Mouse (Mus musculus) intestine, embryonic 15.5 days (tissue): Measurements from ENCODE around the gene Acot1. TPM values are rescaled to one million over a fixed set of nuclear protein-coding genes. Genes with fewer than 3 reads are reported as not detected.
"Not testable (repeated sequence)": the region's sequence is repeated elsewhere in the genome, so short reads cannot be mapped to it uniquely, and the experiment has no call there.

Source experiments
- ATAC-seq: fragments of 200-750 bp; cut with Nextera tagmentation; 2 replicates; pipeline ENCODE4 v1.8.0; 2017; ENCODE audit warnings: moderate TSS enrichment, moderate library complexity
- H3K27ac ChIP-seq: fragments of 300-500 bp; sonication (generic); 2 replicates; pipeline ENCODE4 v1.5.1; 2015; ENCODE audit warnings: mild to moderate bottlenecking, inconsistent platforms
- H3K27me3 ChIP-seq: fragments of 300-500 bp; sonication (generic); replicated peaks from 2 replicates; pipeline ENCODE4 v1.6.1; 2015; ENCODE audit warnings: inconsistent platforms
- H3K36me3 ChIP-seq: fragments of 300-500 bp; sonication (generic); 2 replicates; pipeline ENCODE4 v1.6.1; 2015; ENCODE audit warnings: inconsistent platforms
- H3K4me1 ChIP-seq: fragments of 300-500 bp; sonication (generic); replicated peaks from 2 replicates; pipeline ENCODE4 v1.6.1; 2015; ENCODE audit warnings: inconsistent platforms
- H3K4me2 ChIP-seq: fragments of 300-500 bp; sonication (generic); replicated peaks from 2 replicates; pipeline ENCODE4 v1.6.1; 2015; ENCODE audit warnings: mild to moderate bottlenecking, inconsistent platforms
- H3K4me3 ChIP-seq: fragments of 300-500 bp; sonication (generic); replicated peaks from 2 replicates; pipeline ENCODE4 v1.5.1; 2015; ENCODE audit warnings: inconsistent platforms
- H3K9ac ChIP-seq: fragments of 300-500 bp; sonication (generic); 2 replicates; pipeline ENCODE4 v1.6.1; 2015; ENCODE audit warnings: inconsistent platforms
- H3K9me3 ChIP-seq: fragments of 300-500 bp; sonication (generic); 2 replicates; pipeline ENCODE4 v1.6.1; 2016; ENCODE audit warnings: inconsistent platforms
- WGBS: fragments of 180-500 bp; shearing (Covaris S2); methylation state at CpG from one replicate; pipeline ENCODE4 v1.1.7; 2015; 5-methylcytosine and 5-hydroxymethylcytosine counted together
- polyA plus RNA-seq: library from polyadenylated mRNA; unstranded; fragments of >200 nt; fragmentation: Nextera tagmentation; extraction: Ambion mirVana; gene quantifications from 2 replicates; pipeline ENCODE4 v1.2.1, GENCODE M21; 2015

Acot1 gene
- polyA plus RNA-seq, 1 experiment from 2014 or later: 142 TPM

DNA sequence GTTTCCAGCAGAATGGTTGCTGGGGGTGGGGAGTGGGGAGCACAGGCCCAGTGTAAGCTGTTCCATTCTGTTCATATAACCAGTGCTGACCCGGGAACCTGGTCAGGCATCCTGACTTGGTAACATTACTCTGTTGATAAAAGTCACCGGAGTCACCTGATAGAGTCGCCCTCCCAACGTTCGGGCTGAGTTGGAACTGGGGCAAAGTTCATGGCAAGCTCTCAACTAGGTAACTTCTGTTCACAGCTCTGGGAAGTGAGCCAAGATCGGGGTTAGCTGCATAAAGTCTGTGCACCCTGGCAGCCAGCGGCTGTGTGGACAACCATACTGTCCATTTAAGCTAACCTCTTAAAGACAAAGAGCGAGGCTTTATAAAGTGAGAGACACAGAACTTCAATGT lies 10.1 kb upstream of the Acot1 start:
- not testable (repeated sequence) for H3K9ac ChIP-seq

DNA sequence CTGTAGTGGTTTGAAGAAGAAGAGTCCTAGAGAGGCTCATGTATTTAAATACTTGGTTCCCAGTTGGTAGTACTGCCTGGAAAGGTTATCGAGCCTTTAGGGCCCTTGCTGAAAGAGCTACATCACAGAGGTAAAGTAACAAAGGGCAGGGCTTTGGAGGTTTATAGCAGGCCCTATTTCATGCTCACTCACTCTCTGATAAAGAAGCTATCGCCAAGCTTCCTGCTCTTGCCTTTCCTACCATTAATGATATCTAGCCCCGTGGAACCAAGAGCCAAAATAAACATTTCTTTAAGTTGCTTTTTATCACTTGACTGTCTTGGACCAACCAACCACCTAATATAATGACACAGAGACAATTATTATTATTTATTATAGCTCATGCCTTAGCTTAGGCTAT lies 8.9 kb upstream of the Acot1 start:
- H3K9ac ChIP-seq: no peak overlapping the region
- ATAC-seq: peak; percentile 65
- no peaks in the 10 kb centered on the region for H3K4me1 ChIP-seq
- 0 out of 2 replicates have a peak overlapping the region, but pooled peaks have one; percentile 52 for H3K27ac ChIP-seq
- no peaks in the 10 kb centered on the region for H3K36me3 ChIP-seq
- no peaks in the 10 kb centered on the region for H3K9me3 ChIP-seq
- no peak overlapping the region for H3K4me3 ChIP-seq
- H3K4me2 ChIP-seq: no peak overlapping the region
- no peaks in the 10 kb centered on the region for H3K27me3 ChIP-seq
- 50% methylated on average over 3 of the region's 3 CpGs for WGBS

More for the DNA sequence above, 10.1 kb upstream of the Acot1 start:
- H3K9me3 ChIP-seq, H3K4me1 ChIP-seq, H3K36me3 ChIP-seq, H3K4me2 ChIP-seq, H3K27me3 ChIP-seq, H3K4me3 ChIP-seq: not testable (repeated sequence)
- ATAC-seq: peak; percentile 86
- peak overlapping the region; percentile 52 for H3K27ac ChIP-seq
- WGBS: 54% methylated on average over 8 of the region's 8 CpGs

DNA sequence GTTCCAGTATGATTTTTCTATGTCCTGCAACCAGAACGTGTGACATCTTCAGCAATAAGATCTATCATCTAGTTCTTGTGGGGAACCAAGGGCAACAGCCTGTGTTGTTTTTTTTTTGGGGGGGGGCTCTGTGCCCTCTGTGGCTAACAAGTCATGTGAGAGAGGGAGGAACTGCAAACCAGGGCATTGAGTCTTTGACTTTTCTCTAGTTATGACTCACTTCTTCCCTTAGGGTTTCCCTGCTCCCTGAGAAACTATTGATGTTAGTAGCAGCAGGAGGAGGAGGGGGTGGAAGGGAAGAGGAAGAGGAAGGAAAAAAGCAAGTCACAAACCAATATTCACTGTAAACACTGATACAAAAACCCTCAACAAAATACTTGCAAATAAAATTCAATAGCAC lies 5.4 kb upstream of the Acot1 start:
- Histone ChIP-seq H3K36me3 (no peaks in the 10 kb centered on the region), H3K27me3 (no peaks in the 10 kb centered on the region), H3K4me1 (no peaks in the 10 kb centered on the region; the same call in 1 of the 2 replicates), H3K4me3 (no peak overlapping the region), H3K4me2 (no peak overlapping the region), H3K27ac (no peak overlapping the region), H3K9ac (no peak overlapping the region), H3K9me3 (no peaks in the 10 kb centered on the region)
- 94% methylated on average over 1 of the region's 1 CpGs for WGBS
- ATAC-seq: no peak

- Histone ChIP-seq H3K9ac (no peak overlapping the region), H3K4me3 (no peak overlapping the region), H3K9me3 (no peaks in the 10 kb centered on the region), H3K27ac (no peak overlapping the region), H3K27me3 (no peaks in the 10 kb centered on the region), H3K36me3 (no peaks in the 10 kb centered on the region), H3K4me2 (no peak overlapping the region), H3K4me1 (peaks cover 7% of the 10 kb centered on the region; the same call in 1 of the 2 replicates)
- WGBS: 91% methylated on average over 12 of the region's 12 CpGs
- ATAC-seq: no peak
Measured at GRCm38 (mm10) chr12:84008251-84008650, 1.0 kb upstream of the Acot1 start.

DNA sequence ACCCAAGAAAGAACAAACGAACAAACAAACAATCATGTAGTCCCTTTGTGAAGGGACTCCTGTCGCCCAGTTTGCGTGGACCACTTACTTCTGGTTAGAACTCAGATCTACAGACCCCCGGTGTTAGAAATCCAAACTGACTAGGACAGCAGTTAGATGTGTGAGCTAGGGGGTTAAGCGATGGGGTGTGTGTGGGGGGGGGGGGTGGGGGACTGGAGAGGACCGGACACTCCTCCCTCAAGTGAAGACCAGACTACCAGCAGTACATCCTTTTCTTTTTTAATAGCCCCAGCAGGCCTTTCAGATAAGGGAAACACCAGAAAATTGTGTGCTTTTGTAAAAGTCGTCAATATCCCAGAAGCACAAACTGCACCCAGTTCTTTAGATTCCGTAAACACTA lies 561 bp upstream of the Acot1 start:
- H3K9me3 ChIP-seq: no peaks in the 10 kb centered on the region
- ATAC-seq: peak; percentile 23; the same call in 1 of the 2 replicates

GRCm38 (mm10) chr12:84010201-84010600 lies 911 bp downstream of the Acot1 start:
- Histone ChIP-seq H3K36me3 (no peaks in the 10 kb centered on the region), H3K9me3 (no peaks in the 10 kb centered on the region), H3K9ac (peak overlapping the region; percentile 59), H3K27ac (0 out of 2 replicates have a peak overlapping the region, but pooled peaks have one; percentile 79), H3K4me2 (peak overlapping the region; percentile 62), H3K4me3 (peak overlapping the region; percentile 48), H3K27me3 (no peaks in the 10 kb centered on the region), H3K4me1 (peaks cover 7% of the 10 kb centered on the region; the same call in 1 of the 2 replicates)
- 61% methylated on average over 3 of the region's 3 CpGs for WGBS
- ATAC-seq: no peak

More for the DNA sequence above, 561 bp upstream of the Acot1 start:
- Histone ChIP-seq H3K4me2 (peak overlapping the region; percentile 62), H3K36me3 (no peaks in the 10 kb centered on the region), H3K4me3 (peak overlapping the region; percentile 48), H3K27me3 (no peaks in the 10 kb centered on the region), H3K4me1 (peaks cover 7% of the 10 kb centered on the region; the same call in 1 of the 2 replicates), H3K27ac (peak overlapping the region; percentile 79), H3K9ac (peak overlapping the region; percentile 28; the same call in 1 of the 2 replicates)
- WGBS: 57% methylated on average over 8 of the region's 8 CpGs

- no peak for ATAC-seq
- H3K4me3 ChIP-seq: peak overlapping the region; percentile 14
- H3K4me1 ChIP-seq: peaks cover 7% of the 10 kb centered on the region; the same call in 1 of the 2 replicates
- no peaks in the 10 kb centered on the region for H3K9me3 ChIP-seq
- H3K4me2 ChIP-seq: peak overlapping the region; percentile 62
- no peak overlapping the region for H3K9ac ChIP-seq
- no peaks in the 10 kb centered on the region for H3K36me3 ChIP-seq
- no peak overlapping the region for H3K27ac ChIP-seq
- WGBS: 53% methylated on average over 12 of the region's 12 CpGs
- no peaks in the 10 kb centered on the region for H3K27me3 ChIP-seq
Measured at GRCm38 (mm10) chr12:84011251-84012040, 2.2 kb downstream of the Acot1 start.

DNA sequence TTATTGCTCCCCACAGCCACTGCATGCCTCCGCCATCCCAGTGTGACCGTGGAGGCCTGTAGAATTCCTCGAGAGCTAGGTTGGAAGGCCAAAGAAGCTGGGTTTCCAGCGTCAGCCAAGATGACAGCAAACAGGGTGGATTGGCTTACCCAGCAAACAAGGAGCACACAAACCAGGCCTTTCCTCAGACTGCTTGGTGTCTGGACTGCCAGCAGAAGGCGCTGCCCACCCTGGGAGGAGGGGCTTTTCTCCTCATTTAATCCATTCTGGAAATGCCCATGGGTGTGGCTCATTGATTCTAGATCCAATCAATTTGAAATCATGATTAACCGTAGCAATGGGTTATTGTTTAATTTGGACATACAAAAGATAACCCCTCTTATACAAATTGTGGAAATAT lies 3.8 kb downstream of the Acot1 start:
- ATAC-seq: no peak
- H3K4me1 ChIP-seq: peaks cover 7% of the 10 kb centered on the region; the same call in 1 of the 2 replicates
- 73% methylated on average over 6 of the region's 6 CpGs for WGBS
- no peak overlapping the region for H3K4me2 ChIP-seq
- no peaks in the 10 kb centered on the region for H3K9me3 ChIP-seq
- no peak overlapping the region for H3K4me3 ChIP-seq
- H3K36me3 ChIP-seq: 0 out of 2 replicates have a peak, but pooled peaks cover 2% of the 10 kb centered on the region
- no peak overlapping the region for H3K9ac ChIP-seq
- H3K27ac ChIP-seq: no peak overlapping the region
- no peaks in the 10 kb centered on the region for H3K27me3 ChIP-seq

GRCm38 (mm10) chr12:84013701-84014100 lies 4.4 kb downstream of the Acot1 start:
- Histone ChIP-seq H3K9ac (no peak overlapping the region), H3K4me2 (no peak overlapping the region), H3K4me1 (peaks cover 7% of the 10 kb centered on the region; the same call in 1 of the 2 replicates), H3K36me3 (0 out of 2 replicates have a peak, but pooled peaks cover 2% of the 10 kb centered on the region), H3K4me3 (no peak overlapping the region), H3K9me3 (no peaks in the 10 kb centered on the region), H3K27me3 (no peaks in the 10 kb centered on the region), H3K27ac (no peak overlapping the region)
- no peak for ATAC-seq
- 88% methylated on average over 7 of the region's 7 CpGs for WGBS

DNA sequence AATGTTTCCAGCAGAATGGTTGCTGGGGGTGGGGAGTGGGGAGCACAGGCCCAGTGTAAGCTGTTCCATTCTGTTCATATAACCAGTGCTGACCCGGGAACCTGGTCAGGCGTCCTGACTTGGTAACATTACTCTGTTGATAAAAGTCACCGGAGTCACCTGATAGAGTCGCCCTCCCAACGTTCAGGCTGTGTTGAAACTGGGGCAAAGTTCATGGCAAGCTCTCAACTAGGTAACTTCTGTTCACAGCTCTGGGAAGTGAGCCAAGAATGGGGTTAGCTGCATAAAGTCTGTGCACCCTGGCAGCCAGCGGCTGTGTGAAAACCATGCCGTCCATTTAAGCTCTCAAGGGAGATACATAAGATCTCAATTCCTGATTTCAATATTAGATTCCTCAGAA lies 11.2 kb downstream of the Acot1 start:
- not testable (repeated sequence) for H3K36me3 ChIP-seq, H3K4me3 ChIP-seq, H3K27ac ChIP-seq, H3K9me3 ChIP-seq, H3K4me2 ChIP-seq, H3K4me1 ChIP-seq, H3K27me3 ChIP-seq, H3K9ac ChIP-seq
- 24% methylated on average over 7 of the region's 7 CpGs for WGBS
- ATAC-seq: peak; percentile 91

DNA sequence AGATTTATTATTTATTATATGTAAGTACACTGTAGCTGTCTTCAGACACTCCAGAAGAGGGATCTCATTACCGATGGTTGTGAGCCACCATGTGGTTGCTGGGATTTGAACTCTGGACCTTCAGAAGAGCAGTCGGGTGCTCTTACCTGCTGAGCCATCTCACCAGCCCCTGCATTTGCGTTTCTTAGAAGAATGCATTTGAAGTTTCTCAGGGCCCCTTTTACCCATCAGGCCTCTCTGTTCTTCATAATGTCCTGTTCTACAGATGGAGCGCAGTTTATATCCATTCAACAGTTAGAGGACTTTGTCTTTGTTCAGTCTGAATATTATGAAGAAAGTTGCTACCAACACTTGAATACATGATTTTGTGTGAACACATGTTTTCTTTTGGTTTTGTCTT lies 13.0 kb downstream of the Acot1 start:
- H3K4me1 ChIP-seq, H3K9me3 ChIP-seq, H3K9ac ChIP-seq, H3K27ac ChIP-seq, H3K27me3 ChIP-seq, ATAC-seq, H3K36me3 ChIP-seq, H3K4me2 ChIP-seq, H3K4me3 ChIP-seq: not testable (repeated sequence)
- 90% methylated on average over 4 of the region's 4 CpGs for WGBS

DNA sequence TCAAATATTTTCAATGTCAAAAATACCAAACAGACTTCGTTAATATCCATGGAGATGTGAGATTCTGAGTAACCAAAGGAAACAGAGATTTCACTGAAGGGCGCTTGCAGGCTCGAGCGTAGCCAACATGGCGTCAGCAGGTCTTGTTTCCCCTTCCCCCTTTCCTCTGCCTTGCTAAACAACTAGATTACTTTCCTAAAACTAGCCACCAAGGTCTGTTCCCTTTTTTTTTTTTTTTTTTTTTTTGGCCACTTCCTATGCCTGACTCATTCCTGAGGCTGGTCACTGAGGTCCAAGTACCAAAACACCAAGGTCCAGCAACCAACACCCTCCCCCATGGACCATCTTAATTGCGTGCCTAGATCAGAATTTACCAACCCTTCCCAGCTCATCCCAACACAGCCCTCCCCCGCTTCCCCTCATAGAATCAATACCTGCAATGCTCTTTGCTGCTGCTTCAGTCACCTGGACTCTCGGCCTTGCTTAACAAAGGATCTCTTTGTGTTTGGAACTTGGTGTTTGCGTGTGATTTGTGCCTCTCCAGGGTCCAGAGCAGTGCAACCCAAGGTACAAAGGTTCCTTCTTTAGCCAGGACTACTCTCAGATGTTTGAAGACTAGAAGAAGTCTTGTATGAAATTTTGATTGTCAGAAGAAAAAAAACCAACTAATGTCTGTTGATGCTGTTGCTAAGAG lies 13.9 kb downstream of the Acot1 start:
- WGBS: 66% methylated on average over 9 of the region's 9 CpGs
- Histone ChIP-seq H3K9me3 (no peaks in the 10 kb centered on the region), H3K36me3 (no peaks in the 10 kb centered on the region), H3K4me2 (no peak overlapping the region), H3K4me3 (no peak overlapping the region), H3K27ac (0 out of 2 replicates have a peak overlapping the region, but pooled peaks have one; percentile 3), H3K9ac (no peak overlapping the region), H3K27me3 (no peaks in the 10 kb centered on the region), H3K4me1 (no peaks in the 10 kb centered on the region)
- peak; percentile 70 for ATAC-seq
